Mouse (Mus musculus) MEL (cell line): Measurements from ENCODE around the gene Prickle1. TPM values are rescaled to one million over a fixed set of nuclear protein-coding genes. Genes with fewer than 3 reads are reported as not detected.

Experiments
- DNase-seq: peaks from one replicate; pipeline ENCODE4 v3.0.0; 2011; ENCODE audit warnings: low read depth, low spot score
- H3K27ac ChIP-seq: 2 replicates; pipeline ENCODE4 v1.5.1; 2012; ENCODE audit warnings: low read depth, mild to moderate bottlenecking, control low read depth, low read length, moderate library complexity; ENCODE audit not compliant: control insufficient read depth
- H3K27me3 ChIP-seq, 2 experiments: fragments of 150-350 bp in 1 of 2; sonication (generic) in 1 of 2; 2 replicates each; pipeline ENCODE4 v1.6.1; 2012; ENCODE audit warnings: low read length in 2 of 2, mild to moderate bottlenecking in 2 of 2, improper control_type of control experiment in 1 of 2, moderate library complexity in 1 of 2; ENCODE audit not compliant: insufficient read depth in 2 of 2, control insufficient read depth in 1 of 2
- H3K36me3 ChIP-seq, 2 experiments: 2 replicates each; pipeline ENCODE4 v1.6.1; 2012 to 2014; ENCODE audit warnings: low read length in 2 of 2, improper control_type of control experiment in 1 of 2, inconsistent platforms in 1 of 2, mild to moderate bottlenecking in 1 of 2; ENCODE audit not compliant: insufficient read depth in 2 of 2, control insufficient read depth in 1 of 2
- H3K4me1 ChIP-seq, 2 experiments: fragments of 150-350 bp in 1 of 2; sonication (generic) in 1 of 2; 2 replicates each; pipeline ENCODE4 v1.6.1; 2012; ENCODE audit warnings: low read length in 2 of 2, improper control_type of control experiment in 1 of 2, mild to moderate bottlenecking in 1 of 2; ENCODE audit not compliant: insufficient read depth in 2 of 2, control insufficient read depth in 1 of 2
- H3K4me3 ChIP-seq, 2 experiments: fragments of 150-350 bp in 1 of 2; sonication (generic) in 1 of 2; 2 replicates each; pipeline ENCODE4 v1.5.1; 2012; ENCODE audit warnings: low read depth in 2 of 2, low read length in 2 of 2, mild to moderate bottlenecking in 2 of 2, moderate library complexity in 2 of 2, control low read depth in 1 of 2, improper control_type of control experiment in 1 of 2; ENCODE audit not compliant: control insufficient read depth in 1 of 2, insufficient read depth in 1 of 2
- H3K79me2 ChIP-seq: 2 replicates; pipeline ENCODE4 v1.6.1; 2012; ENCODE audit warnings: mild to moderate bottlenecking, low read length, moderate library complexity; ENCODE audit not compliant: control insufficient read depth, poor library complexity, insufficient read depth
- H3K9ac ChIP-seq: 2 replicates; pipeline ENCODE4 v1.6.1; 2012; ENCODE audit warnings: low read depth, mild to moderate bottlenecking, control low read depth, low read length, moderate library complexity; ENCODE audit not compliant: control insufficient read depth, poor library complexity, severe bottlenecking
- H3K9me3 ChIP-seq: fragments of 150-350 bp; sonication (generic); replicated peaks from 2 replicates; pipeline ENCODE4 v1.6.1; 2012; ENCODE audit warnings: mild to moderate bottlenecking, low read length, improper control_type of control experiment, moderate library complexity; ENCODE audit not compliant: insufficient read depth
- MXI1 ChIP-seq: IDR thresholded peaks from 2 replicates; pipeline ENCODE4 v1.6.1; 2011; ENCODE audit warnings: mild to moderate bottlenecking, low read depth, low read length, improper control_type of control experiment
- ZC3H11A ChIP-seq: IDR thresholded peaks from 2 replicates; pipeline ENCODE4 v1.6.1; 2012; ENCODE audit warnings: low read depth, mild to moderate bottlenecking, inconsistent platforms, low read length, improper control_type of control experiment
- ZMIZ1 ChIP-seq: IDR thresholded peaks from 2 replicates; pipeline ENCODE4 v1.6.1; 2012; ENCODE audit warnings: low read depth, mild to moderate bottlenecking, inconsistent platforms, low read length, improper control_type of control experiment, moderate library complexity
- polyA plus RNA-seq, 2 experiments: library from polyadenylated mRNA; stranded (reverse) in 1 of 2; unstranded in 1 of 2; fragments of >175 nt in 1 of 2; fragments of >200 nt in 1 of 2; gene quantifications; 2 replicates each; pipeline versions ENCODE4 v1.2.1 to v1.2.4; 2012; ENCODE audit warnings: low replicate concordance in 2 of 2, low read depth in 1 of 2; ENCODE audit not compliant: insufficient read length in 2 of 2, insufficient read depth in 1 of 2, missing spikeins in 1 of 2
- total RNA-seq: library from RNA; depleted of rRNA; stranded (reverse); fragments of 300-350 nt; gene quantifications from 2 replicates; pipeline ENCODE4 v1.2.3, GENCODE M21; 2012; rRNA removed

Gene Prickle1
- total and polyA plus RNA-seq, 3 experiments: 0.08 TPM; not detected in 2

GRCm38 (mm10) chr15:93453296-93453695, 142.4 kb downstream of the Prickle1 start:
- Histone ChIP-seq H3K27me3 (no peaks in the 10 kb centered on the region), H3K36me3 (peaks cover 0 to 12% of the 10 kb centered on the region in 2 experiments; a peak in 2 of 4 replicates), H3K4me1 (no peaks in the 10 kb centered on the region), H3K9ac (no peak overlapping the region), H3K27ac (no peak overlapping the region), H3K9me3 (no peaks in the 10 kb centered on the region), H3K79me2 (no peaks in the 10 kb centered on the region), H3K4me3 (no peak overlapping the region)
- TF ChIP-seq ZMIZ1: no peak
- TF ChIP-seq MXI1: no peak
- no peak for TF ChIP-seq ZC3H11A
- DNase-seq: no peak

Other genes with a start within 250 kb of the Prickle1 start
- gene Zcrb1, start 197.6 kb downstream of the Prickle1 start, total RNA-seq: 60.2 and 70.0 TPM in 2 replicates
- gene Zcrb1, start 197.6 kb downstream of the Prickle1 start, polyA plus RNA-seq: 100 to 1,000 TPM in 1 of 2 experiments, not detected in 1; 149 TPM
- 44.8 and 50.1 TPM in 2 replicates for gene Pphln1, start 197.5 kb downstream of the Prickle1 start, total RNA-seq
- 10 to 100 TPM; 43.4 to 63.0 TPM for gene Pphln1, start 197.5 kb downstream of the Prickle1 start, polyA plus RNA-seq